Mouse (Mus musculus) kidney, postnatal 0 days (tissue): Measurements from ENCODE around the gene AW822073. TPM values are rescaled to one million over a fixed set of nuclear protein-coding genes. Genes with fewer than 3 reads are reported as not detected.
"Not testable (repeated sequence)": the region's sequence is repeated elsewhere in the genome, so short reads cannot be mapped to it uniquely, and the experiment has no call there.

Experiments
- ATAC-seq: fragments of 200-750 bp; cut with Nextera tagmentation; replicated peaks from 2 replicates; pipeline ENCODE4 v1.8.0; 2017; ENCODE audit warnings: low read depth, moderate number of reproducible peaks, moderate TSS enrichment, moderate library complexity; ENCODE audit not compliant: low FRiP score
- DNase-seq: peaks from one replicate; pipeline ENCODE4 v3.0.0-alpha.2; 2016; ENCODE audit warnings: low spot score
- H3K27ac ChIP-seq: fragments of 300-500 bp; sonication (generic); 2 replicates; pipeline ENCODE4 v1.5.1; 2014; ENCODE audit warnings: mild to moderate bottlenecking
- H3K27me3 ChIP-seq: fragments of 300-500 bp; sonication (generic); 2 replicates; pipeline ENCODE4 v1.6.1; 2014; ENCODE audit warnings: low read length, mixed read lengths; ENCODE audit not compliant: insufficient read depth
- H3K36me3 ChIP-seq: fragments of 300-500 bp; sonication (generic); 2 replicates; pipeline ENCODE4 v1.6.1; 2014; ENCODE audit warnings: low read length, mixed read lengths; ENCODE audit not compliant: insufficient read depth
- H3K4me1 ChIP-seq: fragments of 300-500 bp; sonication (generic); replicated peaks from 2 replicates; pipeline ENCODE4 v1.6.1; 2014; ENCODE audit warnings: antibody characterized with exemption, low read length, mixed read lengths; ENCODE audit not compliant: insufficient read depth
- H3K4me2 ChIP-seq: fragments of 300-500 bp; sonication (generic); 2 replicates; pipeline ENCODE4 v1.6.1; 2014; ENCODE audit warnings: mild to moderate bottlenecking, low read length, moderate library complexity, mixed read lengths
- H3K4me3 ChIP-seq: fragments of 300-500 bp; sonication (generic); replicated peaks from 2 replicates; pipeline ENCODE4 v1.5.1; 2014; ENCODE audit warnings: low read depth, low read length
- H3K9ac ChIP-seq: fragments of 300-500 bp; sonication (generic); 2 replicates; pipeline ENCODE4 v1.6.1; 2014; ENCODE audit warnings: low read depth, low read length
- H3K9me3 ChIP-seq: fragments of 300-500 bp; sonication (generic); replicated peaks from 2 replicates; pipeline ENCODE4 v1.6.1; 2016; ENCODE audit warnings: low read length, inconsistent platforms, mixed read lengths
- CTCF ChIP-seq: IDR thresholded peaks from 2 replicates; pipeline ENCODE4 v1.5.1; 2016; ENCODE audit warnings: antibody characterized with exemption, low read depth, mild to moderate bottlenecking, moderate library complexity
- WGBS: fragments of 180-500 bp; shearing (Covaris S2); extraction: QIAGEN DNeasy Blood & Tissue Kit; methylation state at CpG from one replicate; pipeline ENCODE4 v1.1.7; 2014; 5-methylcytosine and 5-hydroxymethylcytosine counted together
- polyA plus RNA-seq: library from polyadenylated mRNA; unstranded; fragments of >200 nt; fragmentation: Nextera tagmentation; extraction: Ambion mirVana; gene quantifications from 2 replicates; pipeline ENCODE4 v1.2.1, GENCODE M21; 2015

AW822073 gene
- not detected in 2 replicates for polyA plus RNA-seq

GRCm38 (mm10) chr10:58224827-58225785 lies at the start of gene AW822073:
TSS of gene AW822073 (minus strand) at chr10:58224930.
- not testable (repeated sequence) for H3K4me2 ChIP-seq, H3K4me1 ChIP-seq, H3K27ac ChIP-seq, H3K9ac ChIP-seq, H3K4me3 ChIP-seq, ATAC-seq, H3K36me3 ChIP-seq, H3K27me3 ChIP-seq, H3K9me3 ChIP-seq, DNase-seq
- WGBS, result 87% methylated on average over 16 of the region's 18 CpGs

DNA sequence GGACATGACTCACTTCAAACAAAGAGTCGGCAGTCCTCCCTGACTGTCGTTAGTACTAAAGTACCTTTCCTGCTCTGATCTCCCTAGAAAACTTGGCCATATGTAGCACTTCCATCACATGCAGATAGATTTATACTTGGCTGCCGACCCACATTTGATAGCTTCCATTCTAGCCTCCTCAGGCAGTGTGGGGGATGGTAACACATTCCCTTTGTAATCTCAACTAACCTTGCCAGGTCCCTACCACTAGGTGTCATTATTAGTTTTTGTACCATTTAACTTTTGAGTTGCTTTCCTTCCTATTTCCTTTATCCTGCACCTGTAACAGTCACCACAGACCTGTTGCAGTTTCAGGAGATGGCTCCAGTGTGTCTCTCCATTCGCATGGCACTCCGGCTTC lies 33.7 kb upstream of the AW822073 start:
- peak; percentile 54 for TF ChIP-seq CTCF
- no peak overlapping the region for H3K9ac ChIP-seq
- peaks cover 19% of the 10 kb centered on the region for H3K36me3 ChIP-seq
- WGBS, result 60% methylated on average over 5 of the region's 5 CpGs
- H3K9me3 ChIP-seq, result no peaks in the 10 kb centered on the region
- H3K4me2 ChIP-seq, result no peak overlapping the region
- no peak overlapping the region for H3K27ac ChIP-seq
- no peaks in the 10 kb centered on the region for H3K27me3 ChIP-seq
- ATAC-seq (no peak), DNase-seq (peak; percentile 46)
- peaks cover 6% of the 10 kb centered on the region; the same call in 1 of the 2 replicates for H3K4me1 ChIP-seq
- no peak overlapping the region for H3K4me3 ChIP-seq

DNA sequence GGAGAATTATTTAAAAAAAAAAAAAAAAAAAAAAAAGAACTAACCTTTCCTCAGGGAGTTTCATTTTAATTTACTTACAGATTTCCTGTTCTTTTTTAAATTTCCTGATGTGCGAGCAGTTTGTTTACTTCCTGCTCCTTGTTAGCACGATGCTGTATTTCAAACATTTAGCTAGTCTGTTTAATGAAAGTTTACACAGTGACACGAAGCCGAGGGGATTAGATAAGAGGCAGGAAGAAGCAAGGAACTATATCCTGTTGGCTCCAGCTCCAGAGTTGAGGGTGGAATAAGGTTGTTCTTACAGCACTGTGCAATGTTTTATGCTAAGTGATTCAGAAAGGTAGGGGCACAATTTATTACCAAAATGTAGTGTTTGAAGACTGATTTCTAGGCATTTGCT lies 31.2 kb upstream of the AW822073 start:
- no peaks in the 10 kb centered on the region for H3K27me3 ChIP-seq
- peak overlapping the region; percentile 25; the same call in 1 of the 2 replicates for H3K27ac ChIP-seq
- no peak for ATAC-seq
- H3K36me3 ChIP-seq, result peaks cover 7% of the 10 kb centered on the region
- peak; percentile 50 for DNase-seq
- WGBS, result under 1% methylated on average over 4 of the region's 4 CpGs
- H3K4me1 ChIP-seq, result peaks cover 6% of the 10 kb centered on the region; the same call in 1 of the 2 replicates
- no peak for TF ChIP-seq CTCF
- H3K4me2 ChIP-seq, result peak overlapping the region; percentile 59
- peak overlapping the region; percentile 98 for H3K4me3 ChIP-seq
- H3K9me3 ChIP-seq, result no peaks in the 10 kb centered on the region
- peak overlapping the region; percentile 81; the same call in 1 of the 2 replicates for H3K9ac ChIP-seq

- no peaks in the 10 kb centered on the region for H3K27me3 ChIP-seq
- H3K4me1 ChIP-seq, result peaks cover 6% of the 10 kb centered on the region; the same call in 1 of the 2 replicates
- H3K4me2 ChIP-seq, result peak within 1 kb of the TSS; percentile 59
- H3K9ac ChIP-seq, result peak within 1 kb of the TSS; percentile 81
- TF ChIP-seq CTCF, result no peak
- under 1% methylated on average over 48 of the region's 58 CpGs for WGBS
- peak within 1 kb of the TSS; percentile 76 for H3K27ac ChIP-seq
- no peaks in the 10 kb centered on the region for H3K9me3 ChIP-seq
- peak; percentile 99 for ATAC-seq
- peaks cover 5% of the 10 kb centered on the region for H3K36me3 ChIP-seq
- peak; percentile 96 for DNase-seq
- H3K4me3 ChIP-seq, result peak within 1 kb of the TSS; percentile 98
These were observed 30.6 kb upstream of the AW822073 start, which contains the start of gene Gcc2 for GRCm38 (mm10) chr10:58255213-58255892. TSS of gene Gcc2 (plus strand) at chr10:58255497.

GRCm38 (mm10) chr10:58254635-58255175 lies 30.0 kb upstream of the AW822073 start:
- Histone ChIP-seq H3K4me1 (peaks cover 6% of the 10 kb centered on the region; the same call in 1 of the 2 replicates), H3K4me2 (peak overlapping the region; percentile 59), H3K4me3 (peak overlapping the region; percentile 98), H3K27ac (no peak overlapping the region), H3K36me3 (no peaks in the 10 kb centered on the region; the same call in 1 of the 2 replicates), H3K9me3 (no peaks in the 10 kb centered on the region), H3K9ac (no peak overlapping the region), H3K27me3 (no peaks in the 10 kb centered on the region)
- 27% methylated on average over 6 of the region's 6 CpGs for WGBS
- TF ChIP-seq CTCF, result no peak
- ATAC-seq, result peak; percentile 26; the same call in 1 of the 2 replicates
- DNase-seq, result peak; percentile 10

- no peak overlapping the region for H3K4me3 ChIP-seq
- H3K9me3 ChIP-seq, result no peaks in the 10 kb centered on the region
- no peak overlapping the region for H3K27ac ChIP-seq
- H3K4me1 ChIP-seq, result no peaks in the 10 kb centered on the region
- 36% methylated on average over 1 of the region's 1 CpGs for WGBS
- H3K27me3 ChIP-seq, result no peaks in the 10 kb centered on the region
- H3K4me2 ChIP-seq, result no peak overlapping the region
- H3K36me3 ChIP-seq, result no peaks in the 10 kb centered on the region
- H3K9ac ChIP-seq, result no peak overlapping the region
- peak; percentile 44 for TF ChIP-seq CTCF
- DNase-seq (peak; percentile 8), ATAC-seq (no peak)
These were observed 24.8 kb upstream of the AW822073 start for GRCm38 (mm10) chr10:58249535-58249934.

DNA sequence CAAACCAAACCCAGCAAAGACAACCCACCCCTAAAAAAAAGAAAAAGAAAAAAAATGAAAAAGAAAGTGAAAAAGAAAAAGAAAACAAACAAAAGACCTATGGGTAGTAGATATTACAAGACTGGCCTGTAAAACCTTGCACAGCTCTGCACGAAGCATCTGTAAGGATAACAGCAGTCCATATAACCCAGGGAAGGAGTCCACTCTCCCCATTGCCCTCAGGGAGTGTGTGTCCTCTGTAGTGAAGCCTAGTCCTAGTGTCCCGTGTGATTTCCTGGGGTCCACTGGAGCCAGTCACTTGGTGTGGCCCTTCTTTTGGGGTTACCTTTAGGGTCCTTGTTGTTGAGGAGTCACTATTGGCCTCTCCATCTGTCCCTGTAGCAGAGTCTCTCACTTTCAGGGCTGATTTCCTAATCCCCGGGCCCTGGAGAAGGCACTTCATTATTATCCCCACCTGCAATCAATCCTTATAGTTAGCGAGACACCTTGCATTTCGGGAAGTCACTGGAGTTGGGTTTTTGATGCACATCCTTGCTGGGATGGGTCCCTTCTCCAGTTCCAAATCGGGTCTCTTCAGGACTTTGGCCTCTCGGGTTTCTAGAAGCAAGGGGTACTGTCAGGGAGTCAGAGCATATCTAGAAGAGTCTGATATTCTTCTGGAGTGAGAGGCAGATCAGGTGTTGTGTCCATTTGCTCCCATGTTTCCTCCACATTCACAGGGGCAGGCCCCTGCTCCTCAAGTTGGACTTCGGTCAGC lies 14.4 kb upstream of the AW822073 start:
- DNase-seq, H3K4me2 ChIP-seq, H3K27ac ChIP-seq, H3K4me3 ChIP-seq, H3K36me3 ChIP-seq, H3K4me1 ChIP-seq, H3K27me3 ChIP-seq, H3K9me3 ChIP-seq, H3K9ac ChIP-seq: not testable (repeated sequence)
- peak; percentile 88 for ATAC-seq
- 78% methylated on average over 8 of the region's 8 CpGs for WGBS
